Mouse (Mus musculus): Measurements from ENCODE around the gene Hydin. TPM values are rescaled to one million over a fixed set of nuclear protein-coding genes. Genes with fewer than 3 reads are reported as not detected.

The Hydin gene
- total and polyA plus RNA-seq, 3 experiments = 0.05 to 0.21 (median 0.10) TPM

DNA sequence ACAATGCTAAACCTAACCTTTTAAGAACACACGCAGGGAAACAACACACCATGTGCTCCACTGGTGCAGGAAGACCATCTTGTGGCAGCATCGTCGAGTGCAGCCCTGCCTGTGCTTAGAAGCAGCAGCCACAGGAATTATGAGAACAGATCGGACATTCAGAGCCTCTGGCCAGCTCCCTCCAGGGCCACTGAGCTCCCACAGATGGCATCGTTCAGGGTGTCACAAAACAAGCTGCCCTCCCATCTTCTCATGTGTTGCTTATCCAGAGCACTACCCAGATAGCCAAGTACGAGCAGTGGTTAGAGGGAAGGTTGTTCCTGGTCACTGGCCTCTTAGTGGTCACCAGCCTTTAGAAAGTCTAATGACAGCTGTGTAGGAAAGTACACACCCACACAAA, 382.5 kb downstream of the Hydin start:
- Histone ChIP-seq H3K27me3 (ENCODE audit: control insufficient read depth, insufficient read depth, low read length) (no peaks in the 10 kb centered on the region), H3K27ac (no peak overlapping the region), H3K36me3 (ENCODE audit: control insufficient read depth, insufficient read depth, low read length) (no peaks in the 10 kb centered on the region), H3K9ac (ENCODE audit: low read depth, low read length) (no peak overlapping the region), H3K4me3 (no peak overlapping the region), H3K79me2 (replicated peaks; ENCODE audit: control insufficient read depth, insufficient read depth, low read length) (no peaks in the 10 kb centered on the region), H3K4me1 (ENCODE audit: control insufficient read depth, insufficient read depth, low read length) (peaks cover 3% of the 10 kb centered on the region; the same call in 1 of the 2 replicates)
- intact Hi-C loops (cut with DNase I) = loop anchor here (10.0 kb wide), 2 partner anchors 166 to 196 kb away; partner anchors contain the start of genes Cog4 and Sf3b3
- no peak for DNase-seq
- TF ChIP-seq EP300 (IDR thresholded peaks at IDR 0.05; ENCODE audit: insufficient read depth, low read depth, low read length) (no peak), POLR2A (IDR thresholded peaks at IDR 0.05; ENCODE audit: insufficient read depth, low read depth, low read length) (no peak), CTCF (IDR thresholded peaks at IDR 0.05) (no peak)
- 92% methylated on average over 6 of the region's 6 CpGs for WGBS

GRCm38 (mm10) chr8:110650838-110651237, 384.1 kb downstream of the Hydin start:
- no peak for TF ChIP-seq POLR2A (IDR thresholded peaks at IDR 0.05; ENCODE audit: insufficient read depth, low read depth, low read length)
- peak; percentile 53 for TF ChIP-seq CTCF (IDR thresholded peaks at IDR 0.05)
- no peaks in the 10 kb centered on the region for H3K27me3 ChIP-seq (ENCODE audit: control insufficient read depth, insufficient read depth, low read length)
- H3K79me2 ChIP-seq (replicated peaks; ENCODE audit: control insufficient read depth, insufficient read depth, low read length) = no peaks in the 10 kb centered on the region
- peak in 1 of 2 experiments; percentile 23 for DNase-seq
- no peak overlapping the region for H3K27ac ChIP-seq
- peaks cover 3% of the 10 kb centered on the region; the same call in 1 of the 2 replicates for H3K4me1 ChIP-seq (ENCODE audit: control insufficient read depth, insufficient read depth, low read length)
- intact Hi-C loops (cut with DNase I) = no loop called here
- no peaks in the 10 kb centered on the region for H3K36me3 ChIP-seq (ENCODE audit: control insufficient read depth, insufficient read depth, low read length)
- H3K9ac ChIP-seq (ENCODE audit: low read depth, low read length) = no peak overlapping the region
- H3K4me3 ChIP-seq = no peak overlapping the region
- WGBS = 42% methylated on average over 9 of the region's 9 CpGs

DNA sequence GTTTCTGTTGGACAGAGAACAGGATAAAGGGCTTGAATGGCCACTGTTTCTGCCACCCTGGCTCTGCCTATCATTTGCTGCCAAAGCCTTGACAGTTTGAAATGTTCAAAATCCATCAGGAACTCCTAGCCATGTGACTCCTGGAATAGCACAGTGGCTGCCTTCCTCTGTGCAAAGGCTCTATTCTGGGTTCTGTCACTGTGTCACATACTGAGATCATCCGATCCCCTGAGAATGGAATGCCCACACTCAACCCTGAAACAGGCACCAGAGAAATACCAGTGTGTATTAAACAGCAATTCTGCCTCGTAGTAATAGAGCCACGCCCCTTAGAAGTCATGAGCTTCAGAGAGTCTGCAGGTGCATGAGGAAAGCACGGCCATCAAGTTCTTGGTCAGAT, 385.1 kb downstream of the Hydin start:
- peaks cover 3% of the 10 kb centered on the region; the same call in 1 of the 2 replicates for H3K4me1 ChIP-seq (ENCODE audit: control insufficient read depth, insufficient read depth, low read length)
- H3K36me3 ChIP-seq (ENCODE audit: control insufficient read depth, insufficient read depth, low read length) = no peaks in the 10 kb centered on the region
- H3K79me2 ChIP-seq (replicated peaks; ENCODE audit: control insufficient read depth, insufficient read depth, low read length) = no peaks in the 10 kb centered on the region
- no peak overlapping the region for H3K4me3 ChIP-seq
- no peaks in the 10 kb centered on the region for H3K27me3 ChIP-seq (ENCODE audit: control insufficient read depth, insufficient read depth, low read length)
- TF ChIP-seq POLR2A (IDR thresholded peaks at IDR 0.05; ENCODE audit: insufficient read depth, low read depth, low read length) = no peak
- TF ChIP-seq CTCF (IDR thresholded peaks at IDR 0.05) = no peak
- intact Hi-C loops (cut with DNase I) = no loop called here
- H3K9ac ChIP-seq (ENCODE audit: low read depth, low read length) = no peak overlapping the region
- no peak for DNase-seq
- H3K27ac ChIP-seq = no peak overlapping the region; the same call in 1 of the 2 replicates
- WGBS = 64% methylated on average over 4 of the region's 4 CpGs

DNA sequence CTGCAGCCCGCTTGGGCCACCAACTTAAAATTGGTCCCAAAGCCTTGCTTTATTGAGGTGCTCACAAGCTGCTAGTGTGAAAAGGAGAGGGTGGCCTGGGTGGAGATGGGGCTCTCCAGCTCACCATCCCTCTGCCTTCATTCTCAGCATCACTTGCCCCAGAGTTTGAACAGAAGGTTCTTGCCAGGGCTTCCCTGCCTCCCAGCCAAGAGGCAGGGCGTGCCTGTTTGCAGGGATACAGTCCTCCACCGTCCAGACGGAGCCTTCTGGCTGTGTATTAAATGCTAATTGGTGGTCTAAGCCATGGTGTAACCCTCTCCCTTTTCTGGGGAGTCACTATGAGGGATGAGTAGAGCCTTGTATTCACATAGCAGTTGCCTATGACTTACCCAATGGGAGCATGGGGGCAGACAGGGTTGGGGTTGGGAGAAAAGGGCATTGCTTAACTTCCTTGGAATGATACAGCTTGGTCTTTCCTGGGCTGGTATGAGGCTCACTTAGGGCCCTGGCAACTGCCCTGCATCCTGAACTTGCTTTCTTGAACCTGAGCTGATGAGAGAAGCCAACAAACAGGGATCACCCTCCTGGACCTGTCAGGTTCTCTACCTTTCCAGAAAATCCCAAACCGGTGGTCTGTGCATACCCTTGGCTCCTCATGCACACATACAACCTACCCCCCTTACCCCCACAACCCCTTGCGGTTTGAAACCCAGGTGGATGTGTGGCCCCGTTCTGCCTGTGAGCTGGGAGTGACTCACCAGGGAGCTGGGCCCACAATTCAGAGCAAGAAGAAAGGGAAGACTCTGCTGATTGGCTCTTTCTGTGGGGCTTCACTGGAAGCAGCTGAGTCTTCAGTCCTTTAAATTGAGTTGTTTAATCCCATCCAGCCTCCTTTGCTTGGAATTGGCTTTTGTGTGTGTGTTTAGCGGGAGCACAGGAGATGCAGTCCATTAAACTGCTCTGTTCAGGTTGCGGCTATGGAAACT, 387.6 kb downstream of the Hydin start:
- intact Hi-C loops (cut with DNase I) = no loop called here

DNA sequence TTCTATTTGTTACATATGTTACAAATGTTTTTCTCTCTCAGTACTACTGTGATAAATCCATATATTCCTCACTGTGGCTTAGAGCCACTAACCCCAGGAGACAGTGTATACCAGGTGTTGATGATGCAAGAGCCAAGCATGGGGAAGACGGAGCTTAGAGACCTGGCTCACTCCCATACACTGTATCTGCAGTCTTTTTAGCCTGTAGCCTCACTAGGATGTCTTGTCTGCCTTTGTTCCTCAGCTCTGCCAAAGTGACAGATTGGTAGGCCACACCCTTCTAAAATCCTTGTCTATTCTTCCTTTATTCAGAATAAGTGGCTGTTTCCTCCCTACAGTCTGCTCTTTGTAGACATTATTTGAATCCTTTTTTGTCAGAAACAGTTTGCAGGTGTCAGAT, 389.1 kb downstream of the Hydin start:
- H3K79me2 ChIP-seq (replicated peaks; ENCODE audit: control insufficient read depth, insufficient read depth, low read length) = no peaks in the 10 kb centered on the region
- H3K27me3 ChIP-seq (ENCODE audit: control insufficient read depth, insufficient read depth, low read length) = no peaks in the 10 kb centered on the region
- no peak overlapping the region for H3K27ac ChIP-seq
- H3K9ac ChIP-seq (ENCODE audit: low read depth, low read length) = no peak overlapping the region
- H3K36me3 ChIP-seq (ENCODE audit: control insufficient read depth, insufficient read depth, low read length) = 0 out of 2 replicates have a peak, but pooled peaks cover 2% of the 10 kb centered on the region
- H3K4me1 ChIP-seq (ENCODE audit: control insufficient read depth, insufficient read depth, low read length) = peaks cover 4% of the 10 kb centered on the region; the same call in 1 of the 2 replicates
- no peak for TF ChIP-seq POLR2A (IDR thresholded peaks at IDR 0.05; ENCODE audit: insufficient read depth, low read depth, low read length)
- no peak for TF ChIP-seq CTCF (IDR thresholded peaks at IDR 0.05)
- TF ChIP-seq EP300 (IDR thresholded peaks at IDR 0.05; ENCODE audit: insufficient read depth, low read depth, low read length) = no peak
- 86% methylated on average over 1 of the region's 1 CpGs for WGBS
- intact Hi-C loops (cut with DNase I) = no loop called here
- no peak overlapping the region for H3K4me3 ChIP-seq
- DNase-seq = no peak

More for the DNA sequence above, 387.6 kb downstream of the Hydin start:
- H3K27ac ChIP-seq = no peak overlapping the region
- TF ChIP-seq CTCF (IDR thresholded peaks at IDR 0.05) = no peak
- TF ChIP-seq POLR2A (IDR thresholded peaks at IDR 0.05; ENCODE audit: insufficient read depth, low read depth, low read length) = no peak
- TF ChIP-seq EP300 (IDR thresholded peaks at IDR 0.05; ENCODE audit: insufficient read depth, low read depth, low read length) = no peak
- H3K36me3 ChIP-seq (ENCODE audit: control insufficient read depth, insufficient read depth, low read length) = no peaks in the 10 kb centered on the region
- WGBS = 92% methylated on average over 9 of the region's 9 CpGs
- H3K4me3 ChIP-seq = no peak overlapping the region
- peaks cover 3% of the 10 kb centered on the region; the same call in 1 of the 2 replicates for H3K4me1 ChIP-seq (ENCODE audit: control insufficient read depth, insufficient read depth, low read length)
- DNase-seq = no peak
- H3K27me3 ChIP-seq (ENCODE audit: control insufficient read depth, insufficient read depth, low read length) = no peaks in the 10 kb centered on the region
- no peak overlapping the region for H3K9ac ChIP-seq (ENCODE audit: low read depth, low read length)
- no peaks in the 10 kb centered on the region for H3K79me2 ChIP-seq (replicated peaks; ENCODE audit: control insufficient read depth, insufficient read depth, low read length)

GRCm38 (mm10) chr8:110657661-110658060, 390.9 kb downstream of the Hydin start:
- Histone ChIP-seq H3K36me3 (ENCODE audit: control insufficient read depth, insufficient read depth, low read length) (0 out of 2 replicates have a peak, but pooled peaks cover 2% of the 10 kb centered on the region), H3K4me1 (ENCODE audit: control insufficient read depth, insufficient read depth, low read length) (peaks cover 1% of the 10 kb centered on the region; the same call in 1 of the 2 replicates), H3K4me3 (no peak overlapping the region), H3K79me2 (replicated peaks; ENCODE audit: control insufficient read depth, insufficient read depth, low read length) (no peaks in the 10 kb centered on the region), H3K27ac (no peak overlapping the region), H3K27me3 (ENCODE audit: control insufficient read depth, insufficient read depth, low read length) (no peaks in the 10 kb centered on the region), H3K9ac (ENCODE audit: low read depth, low read length) (no peak overlapping the region)
- WGBS = 81% methylated on average over 2 of the region's 2 CpGs
- TF ChIP-seq EP300 (IDR thresholded peaks at IDR 0.05; ENCODE audit: insufficient read depth, low read depth, low read length) (no peak), POLR2A (IDR thresholded peaks at IDR 0.05; ENCODE audit: insufficient read depth, low read depth, low read length) (no peak)
- peak in 1 of 2 experiments; percentile 26 for DNase-seq
- intact Hi-C loops (cut with DNase I) = no loop called here

Small RNA genes lying within 50 kb of the gene (microRNA-seq; reads per million reads assigned to microRNA genes)
- gene Gm44489 (0 reads per million in 2 experiments), gene Gm47306 (0 reads per million in 2 experiments)

Other genes starting within 250 kb of the Hydin start
- gene Chst4, start 227.2 kb upstream of the Hydin start, total RNA-seq (2021) = 1 to 10 TPM; 3.2 to 3.3 TPM
- 5.6 and 5.7 TPM in 2 replicates for gene Chst4, start 227.2 kb upstream of the Hydin start, polyA plus RNA-seq (2012; rRNA removed)
- gene Zfp612, start 187.2 kb upstream of the Hydin start, total RNA-seq (2021) = 1 to 10 TPM; 6.5 to 6.8 TPM
- 2.7 and 6.4 TPM in 2 replicates for gene Zfp612, start 187.2 kb upstream of the Hydin start, polyA plus RNA-seq (2012; rRNA removed)
- gene Gm21964, start 165.8 kb upstream of the Hydin start, total RNA-seq (2021) = not detected
- gene Gm21964, start 165.8 kb upstream of the Hydin start, polyA plus RNA-seq (2012; rRNA removed) = not detected in 2 replicates
- not detected for gene Gm17720, start 164.2 kb upstream of the Hydin start, total RNA-seq (2021)
- gene Gm17720, start 164.2 kb upstream of the Hydin start, polyA plus RNA-seq (2012; rRNA removed) = not detected in 2 replicates
- gene Calb2, start 98.8 kb upstream of the Hydin start, total RNA-seq (2021) = not detected
- gene Calb2, start 98.8 kb upstream of the Hydin start, polyA plus RNA-seq (2012; rRNA removed) = not detected in 2 replicates
- 1 to 10 TPM; 2.9 to 3.2 TPM for gene Cmtr2, start 51.3 kb upstream of the Hydin start, total RNA-seq (2021)
- gene Cmtr2, start 51.3 kb upstream of the Hydin start, polyA plus RNA-seq (2012; rRNA removed) = 1.9 and 2.6 TPM in 2 replicates